Mouse (Mus musculus) 3T3-L1 (cell line): ENCODE results near the gene Spata21.

ENCODE experiments used
- DNase-seq: peaks from one replicate; pipeline ENCODE4 v3.0.0-alpha.2; 2015; ENCODE audit warnings: low read depth, low spot score

The Spata21 gene

DNA sequence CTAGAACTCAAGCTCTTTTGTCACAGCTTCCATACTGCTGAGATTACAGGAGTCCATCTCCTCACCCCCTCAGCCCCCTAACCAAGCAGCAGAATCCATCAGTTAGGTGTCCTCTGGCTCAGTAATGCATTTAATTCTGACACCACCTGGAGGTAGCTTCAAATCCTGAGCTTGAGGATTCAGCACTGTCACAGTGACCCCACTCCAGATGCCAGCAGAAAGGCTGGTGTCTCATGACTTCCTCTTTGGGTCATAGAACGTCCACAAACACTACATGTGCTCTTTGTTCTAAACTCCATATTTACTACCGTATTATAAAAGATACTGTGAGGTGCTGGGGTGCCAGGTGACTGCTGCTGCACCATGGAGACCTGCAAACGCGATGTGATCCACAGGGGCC lies 69.4 kb downstream of the Spata21 start:
- no peak for DNase-seq

DNA sequence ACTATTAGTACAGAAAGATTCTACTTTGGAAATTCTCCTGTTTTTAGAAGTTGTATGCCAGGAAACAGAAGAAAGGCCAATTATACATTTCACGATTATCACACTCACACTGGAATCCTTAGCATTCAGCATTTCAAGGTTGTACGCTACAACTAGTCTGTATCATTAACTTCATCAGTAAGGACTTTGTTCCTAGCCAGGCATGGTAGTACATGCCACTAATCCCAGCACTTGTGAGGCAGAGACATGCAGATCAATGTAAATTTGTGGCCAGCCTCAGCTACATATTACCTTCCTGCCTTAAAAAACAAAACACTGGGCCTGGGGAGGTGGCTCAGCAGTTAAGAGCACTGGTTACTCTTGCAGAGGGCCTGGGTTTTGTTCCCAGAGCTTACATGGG lies 70.5 kb downstream of the Spata21 start:
- DNase-seq = no peak

- DNase-seq = no peak
Observed at GRCm38 (mm10) chr4:141159093-141159492, 71.0 kb downstream of the Spata21 start.

DNA sequence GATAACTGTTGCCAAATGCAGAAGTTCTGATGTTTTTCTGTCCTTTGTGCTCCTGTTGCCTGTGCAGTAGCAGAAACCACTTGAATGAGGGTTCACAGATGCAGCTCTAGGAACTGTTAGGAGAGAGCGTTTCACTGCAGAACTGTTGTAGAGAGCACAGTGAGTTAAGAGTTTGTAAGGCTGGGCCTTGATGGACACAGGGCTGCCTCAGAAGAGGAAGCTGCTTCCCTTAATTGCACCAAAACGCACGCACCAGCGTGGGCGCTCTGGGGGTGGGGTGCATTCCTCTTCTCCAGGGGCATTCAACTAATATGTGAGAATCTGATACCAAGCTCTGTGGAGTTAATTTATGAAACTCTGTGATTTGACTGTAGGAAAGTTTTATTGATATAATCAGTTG lies 71.5 kb downstream of the Spata21 start:
- DNase-seq = no peak

DNA sequence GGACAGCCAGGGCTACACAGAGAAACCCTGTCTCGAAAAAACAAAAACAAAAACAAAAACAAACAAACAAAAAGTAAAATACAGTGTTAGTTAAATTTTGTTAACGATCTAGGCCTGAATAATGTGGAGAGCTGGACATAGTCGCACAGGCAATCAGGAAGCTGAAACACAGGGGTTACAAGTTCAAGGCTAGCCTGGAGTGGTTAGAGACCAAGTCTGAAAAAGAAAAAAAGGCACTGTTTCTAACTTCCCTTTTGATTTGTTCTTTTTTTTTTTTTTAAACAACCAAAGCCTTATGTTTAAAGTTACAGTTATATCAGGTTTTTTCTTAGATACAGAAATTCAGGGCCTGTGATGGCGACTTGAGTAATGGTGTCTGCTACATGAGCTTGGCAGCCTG lies 72.1 kb downstream of the Spata21 start:
- DNase-seq = no peak

DNA sequence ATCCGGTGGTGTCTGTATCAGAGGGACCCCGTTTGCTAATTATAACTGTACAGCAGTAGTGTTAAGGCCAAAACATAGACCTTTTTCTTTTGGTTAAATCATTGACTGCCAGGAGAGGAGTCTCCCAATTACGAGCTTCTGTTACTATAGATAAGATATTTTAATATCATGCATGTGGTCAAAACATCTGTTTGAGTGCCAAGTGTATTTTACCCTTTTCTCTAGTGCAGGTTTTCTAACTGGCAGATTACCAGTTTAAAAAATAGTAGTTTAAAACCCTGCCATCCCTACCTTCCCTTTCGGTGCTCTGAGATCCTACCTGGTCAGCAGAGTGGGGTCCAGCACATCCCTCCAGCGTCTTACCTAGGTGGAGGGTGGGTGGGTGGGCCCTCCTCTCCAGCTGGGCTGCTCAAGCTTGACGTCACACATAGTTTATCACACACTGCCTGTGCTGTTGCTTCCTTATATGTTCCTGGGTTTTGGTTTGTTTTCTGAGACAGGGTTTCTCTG lies 73.6 kb downstream of the Spata21 start:
- no peak for DNase-seq
